Mouse (Mus musculus) gastrocnemius, postnatal 4 days (tissue): ENCODE measurements around the gene Cenpp. TPM values are rescaled to one million over a fixed set of nuclear protein-coding genes. Genes with fewer than 3 reads are reported as not detected.

Experiments
- DNase-seq, 2 experiments: peaks; one replicate each; pipeline ENCODE4 v3.0.0; 2021 to 2022; ENCODE audit warnings: low spot score in 2 of 2, mixed read lengths in 2 of 2
- total RNA-seq, 2 experiments: library from RNA; stranded (reverse); gene quantifications; 2 replicates each; pipeline ENCODE4 v1.2.3; 2021

Cenpp gene
- total RNA-seq, 2 experiments from 2014 or later, result 5.6 to 5.7 TPM

- no peak for DNase-seq
Observed at GRCm38 (mm10) chr13:49465875-49466274, 186.7 kb downstream of the Cenpp start.

- no peak for DNase-seq
Observed at GRCm38 (mm10) chr13:49462921-49463320, 189.7 kb downstream of the Cenpp start.

- peak in 1 of 2 experiments; percentile 42 for DNase-seq
Observed at GRCm38 (mm10) chr13:49461458-49462132, 191.0 kb downstream of the Cenpp start.

- DNase-seq, result no peak
Observed at GRCm38 (mm10) chr13:49460692-49461414, 191.7 kb downstream of the Cenpp start.

- no peak for DNase-seq
Observed at GRCm38 (mm10) chr13:49460276-49460675, 192.3 kb downstream of the Cenpp start.

GRCm38 (mm10) chr13:49449318-49449749 lies 203.3 kb downstream of the Cenpp start:
- peak; percentile 68 to 87 for DNase-seq

- no peak for DNase-seq
Observed at GRCm38 (mm10) chr13:49444451-49444850, 208.1 kb downstream of the Cenpp start.

GRCm38 (mm10) chr13:49436170-49436569 lies 216.4 kb downstream of the Cenpp start:
- no peak for DNase-seq

- no peak for DNase-seq
Observed at GRCm38 (mm10) chr13:49435745-49436144, 216.8 kb downstream of the Cenpp start.

- DNase-seq, result no peak
Observed at GRCm38 (mm10) chr13:49433268-49434029, 219.1 kb downstream of the Cenpp start.

- no peak for DNase-seq
Observed at GRCm38 (mm10) chr13:49430529-49430928, 222.1 kb downstream of the Cenpp start.

GRCm38 (mm10) chr13:49428042-49428675 lies 224.4 kb downstream of the Cenpp start:
- DNase-seq, result no peak

GRCm38 (mm10) chr13:49426736-49427135 lies 225.8 kb downstream of the Cenpp start:
- no peak for DNase-seq

GRCm38 (mm10) chr13:49421959-49422358 lies 230.6 kb downstream of the Cenpp start:
- no peak for DNase-seq

GRCm38 (mm10) chr13:49421606-49421917 lies 231.0 kb downstream of the Cenpp start:
- peak in 1 of 2 experiments; percentile 25 for DNase-seq

- peak; percentile 93 to 98 for DNase-seq
Observed at GRCm38 (mm10) chr13:49420754-49421605, 231.6 kb downstream of the Cenpp start, which contains the start of gene Ippk. Ippk (plus strand) TSS chr13:49421249.
